8 mouse cellular contexts compared by ENCODE assay signal in the genomic region with DNA sequence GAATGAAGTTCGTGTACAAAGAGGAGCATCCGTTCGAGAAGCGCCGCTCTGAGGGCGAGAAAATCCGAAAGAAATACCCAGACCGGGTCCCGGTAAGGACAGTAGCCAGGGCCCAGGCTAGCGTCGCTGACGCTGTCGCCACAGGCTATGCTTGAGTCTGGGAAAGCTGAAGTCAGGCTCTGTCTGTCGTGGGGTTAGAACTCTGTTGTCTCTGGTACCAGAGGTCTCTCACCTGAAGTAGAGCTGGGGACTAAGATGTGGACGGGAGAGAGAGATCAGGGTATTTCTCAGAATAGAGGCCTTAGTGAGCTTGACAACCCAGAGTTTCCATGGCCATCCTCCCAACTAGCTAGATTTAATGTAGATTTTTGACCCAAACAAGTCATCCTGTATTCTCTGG. TPM values are rescaled to one million over a fixed set of nuclear protein-coding genes. Genes with fewer than 3 reads are reported as not detected.
DNase-seq lines count a peak whose midpoint lies in the region; ATAC-seq and TF ChIP-seq lines count a peak whose summit lies in the region.

No protein-coding gene starts in this region.

- 1% methylated on average over 15 of the region's 15 CpGs for WGBS in heart, postnatal 0 days
- under 1% methylated on average over 15 of the region's 15 CpGs for WGBS in bone marrow, adult 2 months
- WGBS in hindbrain, embryonic 13.5 days: 0% methylated on average over 15 of the region's 15 CpGs
- under 1% methylated on average over 15 of the region's 15 CpGs for WGBS in midbrain, embryonic 11.5 days

- peaks cover 51% of the 10 kb centered on the region for H3K36me3 ChIP-seq in heart, postnatal 0 days (replicated peaks; ENCODE audit: control insufficient read depth, insufficient read depth, low read length)
- peaks cover 52% of the 10 kb centered on the region for H3K36me3 ChIP-seq in hindbrain, embryonic 13.5 days
- H3K36me3 ChIP-seq in midbrain, embryonic 11.5 days (ENCODE audit: control insufficient read depth, insufficient read depth, low read length): peaks cover 9% of the 10 kb centered on the region

- H3K27me3 ChIP-seq in heart, postnatal 0 days (ENCODE audit: control insufficient read depth, insufficient read depth, low read length): no peaks in the 10 kb centered on the region
- no peaks in the 10 kb centered on the region for H3K27me3 ChIP-seq in hindbrain, embryonic 13.5 days
- H3K27me3 ChIP-seq in midbrain, embryonic 11.5 days (ENCODE audit: control insufficient read depth, insufficient read depth, low read length): no peaks in the 10 kb centered on the region

- no peaks in the 10 kb centered on the region for H3K9me3 ChIP-seq in heart, postnatal 0 days (replicated peaks; ENCODE audit: control insufficient read depth, low read length)
- no peaks in the 10 kb centered on the region for H3K9me3 ChIP-seq in hindbrain, embryonic 13.5 days
- H3K9me3 ChIP-seq in midbrain, embryonic 11.5 days (ENCODE audit: control insufficient read depth, low read length): no peaks in the 10 kb centered on the region

- ATAC-seq in heart, postnatal 0 days (ENCODE audit: insufficient read depth, low read depth): no peak; the same call in 1 of the 2 replicates
- ATAC-seq in hindbrain, embryonic 13.5 days (ENCODE audit: low FRiP score): peak; percentile 4
- peak; percentile 10; the same call in 1 of the 2 replicates for ATAC-seq in midbrain, embryonic 11.5 days (ENCODE audit: low FRiP score)
- ATAC-seq in megakaryocyte-erythroid progenitor cell, adult 5-6 weeks (replicated peaks; ENCODE audit: low FRiP score, low TSS enrichment, poor library complexity, severe bottlenecking): no peak

- peak overlapping the region; percentile 94 for H3K27ac ChIP-seq in heart, postnatal 0 days (ENCODE audit: low read depth)
- peak overlapping the region; percentile 88 for H3K27ac ChIP-seq in bone marrow, adult 2 months (ENCODE audit: control insufficient read depth, insufficient read depth, low read depth, low read length, poor library complexity)
- peak overlapping the region; percentile 94 for H3K27ac ChIP-seq in hindbrain, embryonic 13.5 days
- H3K27ac ChIP-seq in midbrain, embryonic 11.5 days (ENCODE audit: low read depth, low read length): peak overlapping the region; percentile 89

- peak; percentile 5; the same call in 1 of the 2 replicates for TF ChIP-seq POLR2A in bone marrow, adult 2 months (IDR thresholded peaks at IDR 0.05; ENCODE audit: borderline replicate concordance, control insufficient read depth, low read depth, low read length)

- DNase-seq in heart, postnatal 0 days (ENCODE audit: low spot score): no peak
- DNase-seq in heart, adult 8-10 months (ENCODE audit: low spot score): no peak
- DNase-seq in midbrain, embryonic 11.5 days (ENCODE audit: low spot score, missing footprints): no peak
- no peak for DNase-seq in right cerebral cortex, adult 18-20 months
- no peak for DNase-seq in left cerebral cortex, adult 18-20 months (ENCODE audit: low spot score in 2 of 2)

- TF ChIP-seq CTCF in heart, postnatal 0 days (IDR thresholded peaks at IDR 0.05; ENCODE audit: low read depth): no peak
- no peak for TF ChIP-seq CTCF in bone marrow, adult 2 months (IDR thresholded peaks at IDR 0.05; ENCODE audit: control insufficient read depth, insufficient read depth, low read length)

- H3K4me1 ChIP-seq in heart, postnatal 0 days (ENCODE audit: control insufficient read depth, insufficient read depth): peaks cover 11% of the 10 kb centered on the region
- H3K4me1 ChIP-seq in bone marrow, adult 2 months (ENCODE audit: control insufficient read depth, insufficient read depth, low read length): peaks cover 2% of the 10 kb centered on the region; the same call in 1 of the 2 replicates
- H3K4me1 ChIP-seq in hindbrain, embryonic 13.5 days (replicated peaks): peaks cover 24% of the 10 kb centered on the region
- peaks cover 8% of the 10 kb centered on the region for H3K4me1 ChIP-seq in midbrain, embryonic 11.5 days (ENCODE audit: control insufficient read depth, insufficient read depth, low read length)

- H3K9ac ChIP-seq in heart, postnatal 0 days (replicated peaks; ENCODE audit: low read depth, low read length): peak overlapping the region; percentile 85
- peak overlapping the region; percentile 92 for H3K9ac ChIP-seq in hindbrain, embryonic 13.5 days
- peak overlapping the region; percentile 83 for H3K9ac ChIP-seq in midbrain, embryonic 11.5 days (ENCODE audit: low read length)

- peak overlapping the region; percentile 70 for H3K4me2 ChIP-seq in heart, postnatal 0 days (ENCODE audit: low read depth, low read length)
- peak overlapping the region; percentile 78 for H3K4me2 ChIP-seq in hindbrain, embryonic 13.5 days
- peak overlapping the region; percentile 78 for H3K4me2 ChIP-seq in midbrain, embryonic 11.5 days

- TF ChIP-seq EP300 in heart, postnatal 0 days (IDR thresholded peaks at IDR 0.05; ENCODE audit: low read depth): no peak

- H3K4me3 ChIP-seq in heart, postnatal 0 days (ENCODE audit: low read depth, low read length): peak overlapping the region; percentile 64
- H3K4me3 ChIP-seq in bone marrow, adult 2 months (replicated peaks; ENCODE audit: control insufficient read depth, low read depth, low read length): peak overlapping the region; percentile 99
- H3K4me3 ChIP-seq in hindbrain, embryonic 13.5 days: peak overlapping the region; percentile 81
- H3K4me3 ChIP-seq in midbrain, embryonic 11.5 days (ENCODE audit: low read depth, low read length): peak overlapping the region; percentile 64

RNA-seq across cellular contexts. Expression of a gene that starts 0.8 kb away (rescaled TPM):
- 208 and 305 TPM in 2 replicates for total RNA-seq in heart, postnatal 0 days (2014; rRNA removed; ENCODE audit: low replicate concordance)
- polyA plus RNA-seq in heart, postnatal 0 days (2015; fragmentation: Nextera tagmentation; extraction: Ambion mirVana): 472 and 510 TPM in 2 replicates
- total RNA-seq in heart, adult 8-10 months (2022): 100 to 1,000 TPM; 287 to 342 (median 325) TPM
- polyA plus RNA-seq in bone marrow, adult 2 months (2011; ENCODE audit: insufficient read depth, insufficient read length, low replicate concordance, missing spikeins): 204 and 443 TPM in 2 replicates
- polyA plus RNA-seq in hindbrain, embryonic 13.5 days (2015; fragmentation: Nextera tagmentation; extraction: Ambion mirVana): 670 and 709 TPM in 2 replicates
- 566 and 590 TPM in 2 replicates for polyA plus RNA-seq in midbrain, embryonic 11.5 days (2014; fragmentation: Nextera tagmentation; extraction: Ambion mirVana)
- total RNA-seq in left cerebral cortex, adult 18-20 months (2021): 100 to 1,000 TPM; 231 to 236 TPM
- total RNA-seq in megakaryocyte-erythroid progenitor cell, adult 5-6 weeks (2014; fragmentation: Nextera tagmentation): 267 and 278 TPM in 2 replicates
- 222 and 223 TPM in 2 replicates for total RNA-seq in megakaryocyte-erythroid progenitor cell, adult 5-6 weeks (2017)

RNA-seq across cellular contexts. Expression of a gene that starts 3.9 kb away (rescaled TPM):
- 27.4 and 54.8 TPM in 2 replicates for total RNA-seq in heart, postnatal 0 days (2014; rRNA removed; ENCODE audit: low replicate concordance)
- 30.3 and 34.2 TPM in 2 replicates for polyA plus RNA-seq in heart, postnatal 0 days (2015; fragmentation: Nextera tagmentation; extraction: Ambion mirVana)
- total RNA-seq in heart, adult 8-10 months (2022): 10 to 100 TPM; 21.0 to 24.9 (median 23.6) TPM
- 26.8 and 72.4 TPM in 2 replicates for polyA plus RNA-seq in bone marrow, adult 2 months (2011; ENCODE audit: insufficient read depth, insufficient read length, low replicate concordance, missing spikeins)
- polyA plus RNA-seq in hindbrain, embryonic 13.5 days (2015; fragmentation: Nextera tagmentation; extraction: Ambion mirVana): 72.9 and 74.8 TPM in 2 replicates
- 51.5 and 53.4 TPM in 2 replicates for polyA plus RNA-seq in midbrain, embryonic 11.5 days (2014; fragmentation: Nextera tagmentation; extraction: Ambion mirVana)
- 10 to 100 TPM; 52.6 to 53.8 TPM for total RNA-seq in left cerebral cortex, adult 18-20 months (2021)
- 49.1 and 53.9 TPM in 2 replicates for total RNA-seq in megakaryocyte-erythroid progenitor cell, adult 5-6 weeks (2014; fragmentation: Nextera tagmentation)
- 46.2 and 53.7 TPM in 2 replicates for total RNA-seq in megakaryocyte-erythroid progenitor cell, adult 5-6 weeks (2017)

RNA-seq across cellular contexts. Expression of a gene that starts 8.7 kb away (rescaled TPM):
- total RNA-seq in heart, postnatal 0 days (2014; rRNA removed; ENCODE audit: low replicate concordance): 10.8 TPM in 2 replicates
- polyA plus RNA-seq in heart, postnatal 0 days (2015; fragmentation: Nextera tagmentation; extraction: Ambion mirVana): 6.5 and 7.5 TPM in 2 replicates
- 1 to 10 TPM; 4.0 to 6.4 (median 5.1) TPM for total RNA-seq in heart, adult 8-10 months (2022)
- polyA plus RNA-seq in bone marrow, adult 2 months (2011; ENCODE audit: insufficient read depth, insufficient read length, low replicate concordance, missing spikeins): 4.4 and 12.8 TPM in 2 replicates
- polyA plus RNA-seq in hindbrain, embryonic 13.5 days (2015; fragmentation: Nextera tagmentation; extraction: Ambion mirVana): 26.8 and 28.6 TPM in 2 replicates
- 29.0 and 30.0 TPM in 2 replicates for polyA plus RNA-seq in midbrain, embryonic 11.5 days (2014; fragmentation: Nextera tagmentation; extraction: Ambion mirVana)
- total RNA-seq in left cerebral cortex, adult 18-20 months (2021): 10 to 100 TPM; 28.6 to 32.9 TPM
- 20.3 and 30.0 TPM in 2 replicates for total RNA-seq in megakaryocyte-erythroid progenitor cell, adult 5-6 weeks (2014; fragmentation: Nextera tagmentation)
- total RNA-seq in megakaryocyte-erythroid progenitor cell, adult 5-6 weeks (2017): 15.8 and 20.8 TPM in 2 replicates

RNA-seq across cellular contexts. Expression of a gene that starts 9.4 kb away (rescaled TPM):
- total RNA-seq in heart, postnatal 0 days (2014; rRNA removed; ENCODE audit: low replicate concordance): 77.7 and 108 TPM in 2 replicates
- polyA plus RNA-seq in heart, postnatal 0 days (2015; fragmentation: Nextera tagmentation; extraction: Ambion mirVana): 89.8 and 96.1 TPM in 2 replicates
- 10 to 100 TPM; 41.7 to 57.3 (median 48.1) TPM for total RNA-seq in heart, adult 8-10 months (2022)
- 27.2 and 50.6 TPM in 2 replicates for polyA plus RNA-seq in bone marrow, adult 2 months (2011; ENCODE audit: insufficient read depth, insufficient read length, low replicate concordance, missing spikeins)
- 149 and 154 TPM in 2 replicates for polyA plus RNA-seq in hindbrain, embryonic 13.5 days (2015; fragmentation: Nextera tagmentation; extraction: Ambion mirVana)
- polyA plus RNA-seq in midbrain, embryonic 11.5 days (2014; fragmentation: Nextera tagmentation; extraction: Ambion mirVana): 150 and 151 TPM in 2 replicates
- total RNA-seq in left cerebral cortex, adult 18-20 months (2021): 10 to 100 TPM; 78.8 to 87.3 TPM
- 81.7 and 104 TPM in 2 replicates for total RNA-seq in megakaryocyte-erythroid progenitor cell, adult 5-6 weeks (2014; fragmentation: Nextera tagmentation)
- total RNA-seq in megakaryocyte-erythroid progenitor cell, adult 5-6 weeks (2017): 66.4 and 82.7 TPM in 2 replicates

RNA-seq across cellular contexts. Expression of a gene that starts 10.8 kb away (rescaled TPM):
- 43.0 and 45.6 TPM in 2 replicates for total RNA-seq in heart, postnatal 0 days (2014; rRNA removed; ENCODE audit: low replicate concordance)
- 24.8 and 25.5 TPM in 2 replicates for polyA plus RNA-seq in heart, postnatal 0 days (2015; fragmentation: Nextera tagmentation; extraction: Ambion mirVana)
- 100 to 1,000 TPM; 144 to 172 (median 168) TPM for total RNA-seq in heart, adult 8-10 months (2022)
- polyA plus RNA-seq in bone marrow, adult 2 months (2011; ENCODE audit: insufficient read depth, insufficient read length, low replicate concordance, missing spikeins): 42.5 and 60.6 TPM in 2 replicates
- 22.4 and 22.7 TPM in 2 replicates for polyA plus RNA-seq in hindbrain, embryonic 13.5 days (2015; fragmentation: Nextera tagmentation; extraction: Ambion mirVana)
- polyA plus RNA-seq in midbrain, embryonic 11.5 days (2014; fragmentation: Nextera tagmentation; extraction: Ambion mirVana): 20.7 and 22.6 TPM in 2 replicates
- total RNA-seq in left cerebral cortex, adult 18-20 months (2021): 100 to 1,000 TPM; 111 to 121 TPM
- 181 and 216 TPM in 2 replicates for total RNA-seq in megakaryocyte-erythroid progenitor cell, adult 5-6 weeks (2014; fragmentation: Nextera tagmentation)
- total RNA-seq in megakaryocyte-erythroid progenitor cell, adult 5-6 weeks (2017): 9.8 and 38.6 TPM in 2 replicates

Comparison
In these comparisons a context has a peak if more than half of its experiments do, and no peak if none do; other contexts are left out.
1. ATAC-seq: peak in hindbrain, embryonic 13.5 days (single experiment) and midbrain, embryonic 11.5 days (single experiment); none in heart, postnatal 0 days (single experiment) and megakaryocyte-erythroid progenitor cell, adult 5-6 weeks (single experiment).
2. Peak in every context shown above with its lines, with median percentiles within 50 percentile points of each other: H3K27ac ChIP-seq, H3K4me2 ChIP-seq, H3K4me3 ChIP-seq and H3K9ac ChIP-seq.